Mouse (Mus musculus) skeletal muscle tissue, adult 2 months (tissue): ENCODE results near the gene Zfp422.

Experiments
- DNase-seq: peaks from one replicate; pipeline ENCODE4 v3.0.0-alpha.2; 2012; ENCODE audit warnings: low read depth, low spot score

Gene Zfp422

DNA sequence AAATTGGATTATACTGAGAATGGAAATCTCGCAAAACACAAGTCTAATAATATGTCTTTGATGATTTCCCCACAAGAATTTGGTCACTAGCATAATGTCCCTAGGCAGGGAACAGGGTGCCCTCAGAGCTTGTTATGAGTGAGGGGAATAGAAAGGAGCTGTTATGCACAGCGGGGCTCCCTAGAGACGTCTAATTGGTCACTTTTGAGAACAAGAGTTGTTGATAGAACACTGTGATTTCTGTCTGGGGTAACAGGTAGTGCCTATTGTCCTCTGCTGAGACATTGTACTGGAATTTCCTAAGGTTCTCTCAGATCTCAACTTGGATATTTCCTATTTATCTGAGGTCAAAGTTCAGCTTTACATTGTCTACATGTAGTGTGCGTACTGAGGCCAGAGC, 44.7 kb downstream of the Zfp422 start, which contains the start of gene Olfr215:
TSS of gene Olfr215 (minus strand) at position 101 of the 400 bp plus-strand sequence.
- no peak for DNase-seq
